Mouse (Mus musculus) neural tube, embryonic 14.5 days (tissue): ENCODE results near the gene Gm4952. TPM values are rescaled to one million over a fixed set of nuclear protein-coding genes. Genes with fewer than 3 reads are reported as not detected.

Source experiments
- ATAC-seq: fragments of 200-750 bp; cut with Nextera tagmentation; 2 replicates; pipeline ENCODE4 v1.8.0; 2017; ENCODE audit warnings: low read depth, mild to moderate bottlenecking, moderate TSS enrichment, moderate library complexity
- H3K27ac ChIP-seq: fragments of 300-500 bp; sonication (generic); 2 replicates; pipeline ENCODE4 v1.5.1; 2014; ENCODE audit warnings: low read depth, mild to moderate bottlenecking, control low read depth, low read length, moderate library complexity, mixed read lengths
- H3K27me3 ChIP-seq: fragments of 300-500 bp; sonication (generic); 2 replicates; pipeline ENCODE4 v1.6.1; 2014; ENCODE audit warnings: low read length; ENCODE audit not compliant: control insufficient read depth, insufficient read depth
- H3K36me3 ChIP-seq: fragments of 300-500 bp; sonication (generic); 2 replicates; pipeline ENCODE4 v1.6.1; 2014; ENCODE audit warnings: low read length, mixed read lengths; ENCODE audit not compliant: control insufficient read depth, insufficient read depth
- H3K4me1 ChIP-seq: fragments of 300-500 bp; sonication (generic); 2 replicates; pipeline ENCODE4 v1.6.1; 2014; ENCODE audit warnings: low read length; ENCODE audit not compliant: control insufficient read depth, insufficient read depth
- H3K4me2 ChIP-seq: fragments of 300-500 bp; sonication (generic); 2 replicates; pipeline ENCODE4 v1.6.1; 2014; ENCODE audit warnings: mild to moderate bottlenecking, low read depth, low read length, control low read depth
- H3K4me3 ChIP-seq: fragments of 300-500 bp; sonication (generic); 2 replicates; pipeline ENCODE4 v1.5.1; 2014; ENCODE audit warnings: low read depth, low read length, control low read depth, mixed read lengths
- H3K9ac ChIP-seq: fragments of 300-500 bp; sonication (generic); replicated peaks from 2 replicates; pipeline ENCODE4 v1.6.1; 2014; ENCODE audit warnings: low read depth, mild to moderate bottlenecking, control low read depth, low read length, mixed read lengths
- H3K9me3 ChIP-seq: fragments of 300-500 bp; sonication (generic); 2 replicates; pipeline ENCODE4 v1.6.1; 2016; ENCODE audit warnings: low read length; ENCODE audit not compliant: control insufficient read depth
- WGBS: fragments of 180-500 bp; shearing (Covaris S2); extraction: QIAGEN DNeasy Blood & Tissue Kit; methylation state at CpG from one replicate; pipeline ENCODE4 v1.1.7; 2014; 5-methylcytosine and 5-hydroxymethylcytosine counted together
- polyA plus RNA-seq: library from polyadenylated mRNA; unstranded; fragments of >200 nt; fragmentation: Nextera tagmentation; extraction: Ambion mirVana; gene quantifications from 2 replicates; pipeline ENCODE4 v1.2.1, GENCODE M21; 2014

The Gm4952 gene
- polyA plus RNA-seq, 1 experiment from 2014 or later, result 0.12 TPM

GRCm38 (mm10) chr19:12596290-12597072, 3.3 kb upstream of the Gm4952 start:
- peak overlapping the region; percentile 87 for H3K4me2 ChIP-seq
- no peaks in the 10 kb centered on the region for H3K36me3 ChIP-seq
- WGBS, result 17% methylated on average over 23 of the region's 23 CpGs

GRCm38 (mm10) chr19:12597073-12597405, 2.7 kb upstream of the Gm4952 start:
- H3K27me3 ChIP-seq, result no peaks in the 10 kb centered on the region
- peaks cover 7% of the 10 kb centered on the region; the same call in 1 of the 2 replicates for H3K4me1 ChIP-seq
- no peak overlapping the region for H3K27ac ChIP-seq
- ATAC-seq, result no peak
- peak overlapping the region; percentile 76; the same call in 1 of the 2 replicates for H3K9ac ChIP-seq
- no peaks in the 10 kb centered on the region for H3K9me3 ChIP-seq
- WGBS, result 32% methylated on average over 3 of the region's 3 CpGs
- H3K4me3 ChIP-seq, result peak overlapping the region; percentile 71
- no peaks in the 10 kb centered on the region for H3K36me3 ChIP-seq
- H3K4me2 ChIP-seq, result peak overlapping the region; percentile 87

More at GRCm38 (mm10) chr19:12596290-12597072, 3.3 kb upstream of the Gm4952 start:
- Histone ChIP-seq H3K27ac (peak overlapping the region; percentile 74), H3K9ac (peak overlapping the region; percentile 76), H3K4me3 (peak overlapping the region; percentile 71), H3K9me3 (no peaks in the 10 kb centered on the region), H3K27me3 (no peaks in the 10 kb centered on the region), H3K4me1 (peaks cover 7% of the 10 kb centered on the region; the same call in 1 of the 2 replicates)
- ATAC-seq, result peak; percentile 65

- H3K9me3 ChIP-seq, result no peaks in the 10 kb centered on the region
- peaks cover 7% of the 10 kb centered on the region; the same call in 1 of the 2 replicates for H3K4me1 ChIP-seq
- no peaks in the 10 kb centered on the region for H3K36me3 ChIP-seq
- no peak overlapping the region for H3K27ac ChIP-seq
- no peaks in the 10 kb centered on the region for H3K27me3 ChIP-seq
- no peak overlapping the region for H3K9ac ChIP-seq
- no peak overlapping the region for H3K4me3 ChIP-seq
- ATAC-seq, result no peak
- WGBS, result 66% methylated on average over 3 of the region's 3 CpGs
- no peak overlapping the region for H3K4me2 ChIP-seq
Observed at GRCm38 (mm10) chr19:12598674-12599073, 1.1 kb upstream of the Gm4952 start.

GRCm38 (mm10) chr19:12600684-12601480, 1.1 kb downstream of the Gm4952 start:
- no peaks in the 10 kb centered on the region for H3K27me3 ChIP-seq
- H3K36me3 ChIP-seq, result no peaks in the 10 kb centered on the region
- no peaks in the 10 kb centered on the region for H3K9me3 ChIP-seq
- H3K27ac ChIP-seq, result no peak overlapping the region
- WGBS, result 16% methylated on average over 2 of the region's 2 CpGs
- no peak overlapping the region for H3K4me3 ChIP-seq
- H3K4me2 ChIP-seq, result no peak overlapping the region
- no peak for ATAC-seq
- H3K4me1 ChIP-seq, result peaks cover 7% of the 10 kb centered on the region; the same call in 1 of the 2 replicates
- H3K9ac ChIP-seq, result no peak overlapping the region

GRCm38 (mm10) chr19:12608336-12608735, 8.6 kb downstream of the Gm4952 start:
- no peaks in the 10 kb centered on the region for H3K27me3 ChIP-seq
- H3K4me2 ChIP-seq, result no peak overlapping the region
- no peak overlapping the region for H3K27ac ChIP-seq
- no peak for ATAC-seq
- H3K9me3 ChIP-seq, result no peaks in the 10 kb centered on the region
- H3K4me3 ChIP-seq, result no peak overlapping the region
- no peak overlapping the region for H3K9ac ChIP-seq
- H3K4me1 ChIP-seq, result no peaks in the 10 kb centered on the region
- no peaks in the 10 kb centered on the region for H3K36me3 ChIP-seq

- Histone ChIP-seq H3K4me1 (no peaks in the 10 kb centered on the region), H3K4me2 (no peak overlapping the region), H3K27me3 (no peaks in the 10 kb centered on the region), H3K36me3 (no peaks in the 10 kb centered on the region), H3K27ac (no peak overlapping the region), H3K4me3 (no peak overlapping the region), H3K9ac (no peak overlapping the region), H3K9me3 (no peaks in the 10 kb centered on the region)
- ATAC-seq, result no peak
- WGBS, result 78% methylated on average over 1 of the region's 1 CpGs
Observed at GRCm38 (mm10) chr19:12613646-12614045, 13.9 kb downstream of the Gm4952 start.

- H3K4me1 ChIP-seq, result no peaks in the 10 kb centered on the region
- WGBS, result 88% methylated on average over 4 of the region's 4 CpGs
- H3K27me3 ChIP-seq, result no peaks in the 10 kb centered on the region
- H3K36me3 ChIP-seq, result no peaks in the 10 kb centered on the region
- ATAC-seq, result no peak
- H3K4me2 ChIP-seq, result no peak within 1 kb of the TSS
- no peaks in the 10 kb centered on the region for H3K9me3 ChIP-seq
- no peak within 1 kb of the TSS for H3K27ac ChIP-seq
- no peak within 1 kb of the TSS for H3K9ac ChIP-seq
- H3K4me3 ChIP-seq, result no peak within 1 kb of the TSS
Observed at GRCm38 (mm10) chr19:12633176-12633575, 33.4 kb downstream of the Gm4952 start, which contains the start of gene Glyat. Gene Glyat, plus strand, starts transcription at chr19:12633308.

- H3K4me3 ChIP-seq, result no peak overlapping the region
- H3K27ac ChIP-seq, result no peak overlapping the region
- no peak overlapping the region for H3K9ac ChIP-seq
- H3K27me3 ChIP-seq, result no peaks in the 10 kb centered on the region
- 88% methylated on average over 3 of the region's 3 CpGs for WGBS
- no peak overlapping the region for H3K4me2 ChIP-seq
- H3K36me3 ChIP-seq, result no peaks in the 10 kb centered on the region
- no peaks in the 10 kb centered on the region for H3K9me3 ChIP-seq
- no peak for ATAC-seq
- no peaks in the 10 kb centered on the region for H3K4me1 ChIP-seq
Observed at GRCm38 (mm10) chr19:12634259-12634658, 34.5 kb downstream of the Gm4952 start.

- Histone ChIP-seq H3K9ac (no peak overlapping the region), H3K36me3 (no peaks in the 10 kb centered on the region), H3K4me1 (no peaks in the 10 kb centered on the region), H3K27me3 (no peaks in the 10 kb centered on the region), H3K4me3 (no peak overlapping the region), H3K4me2 (no peak overlapping the region), H3K27ac (no peak overlapping the region), H3K9me3 (no peaks in the 10 kb centered on the region)
- no peak for ATAC-seq
- 93% methylated on average over 4 of the region's 4 CpGs for WGBS
Observed at GRCm38 (mm10) chr19:12634963-12635362, 35.2 kb downstream of the Gm4952 start.
